Mouse (Mus musculus) liver (tissue): ENCODE data around the gene Gpr107.
"Not testable (repeated sequence)": the region's sequence is repeated elsewhere in the genome, so short reads cannot be mapped to it uniquely, and the experiment has no call there.

Experiments used
- DNase-seq: peaks from one replicate; pipeline ENCODE4 v3.0.0-alpha.2; 2020; ENCODE audit warnings: mixed read lengths

Gene Gpr107

GRCm38 (mm10) chr2:31160147-31160920, 8.2 kb downstream of the Gpr107 start:
- DNase-seq: no peak

- no peak for DNase-seq
Measured at GRCm38 (mm10) chr2:31161620-31162019, 9.5 kb downstream of the Gpr107 start.

- DNase-seq: no peak
Measured at GRCm38 (mm10) chr2:31163361-31164118, 11.4 kb downstream of the Gpr107 start.

GRCm38 (mm10) chr2:31164841-31165455, 12.8 kb downstream of the Gpr107 start:
- peak; percentile 23 for DNase-seq

- DNase-seq: no peak
Measured at GRCm38 (mm10) chr2:31165529-31165928, 13.4 kb downstream of the Gpr107 start.

- not testable (repeated sequence) for DNase-seq
Measured at GRCm38 (mm10) chr2:31167571-31167970, 15.5 kb downstream of the Gpr107 start.

GRCm38 (mm10) chr2:31169001-31169400, 16.9 kb downstream of the Gpr107 start:
- DNase-seq: no peak

GRCm38 (mm10) chr2:31170164-31170563, 18.0 kb downstream of the Gpr107 start:
- DNase-seq: no peak

- DNase-seq: peak; percentile 23
Measured at GRCm38 (mm10) chr2:31172001-31172400, 19.9 kb downstream of the Gpr107 start.

- DNase-seq: no peak
Measured at GRCm38 (mm10) chr2:31172536-31172935, 20.4 kb downstream of the Gpr107 start.

- DNase-seq: no peak
Measured at GRCm38 (mm10) chr2:31173290-31173689, 21.2 kb downstream of the Gpr107 start.

GRCm38 (mm10) chr2:31178593-31178992, 26.5 kb downstream of the Gpr107 start:
- DNase-seq: not testable (repeated sequence)

GRCm38 (mm10) chr2:31179471-31179870, 27.4 kb downstream of the Gpr107 start:
- no peak for DNase-seq

- DNase-seq: no peak
Measured at GRCm38 (mm10) chr2:31180081-31180551, 28.0 kb downstream of the Gpr107 start.

GRCm38 (mm10) chr2:31182786-31183330, 30.7 kb downstream of the Gpr107 start:
- DNase-seq: no peak

- no peak for DNase-seq
Measured at GRCm38 (mm10) chr2:31183830-31184229, 31.7 kb downstream of the Gpr107 start.

GRCm38 (mm10) chr2:31188691-31189090, 36.6 kb downstream of the Gpr107 start:
- no peak for DNase-seq

GRCm38 (mm10) chr2:31189654-31190053, 37.5 kb downstream of the Gpr107 start:
- DNase-seq: no peak

- no peak for DNase-seq
Measured at GRCm38 (mm10) chr2:31191765-31192164, 39.6 kb downstream of the Gpr107 start.

- no peak for DNase-seq
Measured at GRCm38 (mm10) chr2:31194356-31195021, 42.4 kb downstream of the Gpr107 start.

GRCm38 (mm10) chr2:31198621-31199020, 46.5 kb downstream of the Gpr107 start:
- no peak for DNase-seq

GRCm38 (mm10) chr2:31200051-31200450, 47.9 kb downstream of the Gpr107 start:
- no peak for DNase-seq

- DNase-seq: peak; percentile 29
Measured at GRCm38 (mm10) chr2:31201851-31202250, 49.7 kb downstream of the Gpr107 start.
